Mouse (Mus musculus) CD8-positive naive resting alpha-beta T cell, adult 2 months (primary cell): ENCODE measurements around the gene Odf3.

ENCODE experiments used
- DNase-seq, 2 experiments: peaks; one replicate each; pipeline ENCODE4 v3.0.0; 2022; ENCODE audit warnings: low read depth in 2 of 2, low spot score in 2 of 2

Gene Odf3

DNA sequence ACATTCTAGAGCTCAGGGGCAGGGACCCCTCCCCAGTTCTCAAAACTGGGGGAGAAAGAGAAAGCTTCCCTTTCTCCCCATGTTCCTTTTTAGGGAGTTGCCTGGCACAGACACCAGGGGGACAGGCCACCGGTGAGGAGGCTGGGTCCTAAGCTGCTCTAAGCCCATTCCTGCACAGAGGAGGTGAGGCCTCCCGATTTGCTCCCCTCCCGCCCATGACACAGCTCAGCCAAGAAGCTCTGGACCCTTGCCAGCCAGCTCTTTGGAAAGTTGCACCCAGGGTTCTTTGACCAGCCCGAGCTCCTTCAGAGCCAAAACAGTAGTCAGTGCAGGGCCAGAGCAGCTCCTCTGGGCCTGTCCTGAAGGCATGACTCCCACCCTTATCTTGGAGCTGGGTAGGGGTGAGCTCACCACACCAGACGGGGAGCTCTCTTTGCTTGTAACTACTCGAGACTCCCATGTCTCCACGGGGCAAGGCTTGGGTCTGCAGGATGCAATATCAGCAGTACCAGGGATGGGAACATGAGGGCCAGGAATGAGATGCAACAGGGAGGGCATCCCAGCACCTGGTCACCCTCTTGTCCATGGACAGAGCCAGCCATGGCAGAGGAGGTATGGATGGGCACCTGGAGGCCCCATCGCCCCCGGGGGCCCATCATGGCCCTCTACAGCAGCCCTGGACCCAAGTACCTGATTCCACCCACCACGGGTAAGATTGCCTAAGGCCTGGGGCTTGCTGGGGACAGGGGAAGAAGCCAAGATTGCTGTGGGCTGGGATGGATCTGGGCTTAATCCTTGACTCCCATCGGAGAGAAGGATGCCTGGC is at the start of gene Odf3:
Gene Odf3 (plus strand): TSS at position 51 of the 826 bp plus-strand sequence.
- DNase-seq: no peak

DNA sequence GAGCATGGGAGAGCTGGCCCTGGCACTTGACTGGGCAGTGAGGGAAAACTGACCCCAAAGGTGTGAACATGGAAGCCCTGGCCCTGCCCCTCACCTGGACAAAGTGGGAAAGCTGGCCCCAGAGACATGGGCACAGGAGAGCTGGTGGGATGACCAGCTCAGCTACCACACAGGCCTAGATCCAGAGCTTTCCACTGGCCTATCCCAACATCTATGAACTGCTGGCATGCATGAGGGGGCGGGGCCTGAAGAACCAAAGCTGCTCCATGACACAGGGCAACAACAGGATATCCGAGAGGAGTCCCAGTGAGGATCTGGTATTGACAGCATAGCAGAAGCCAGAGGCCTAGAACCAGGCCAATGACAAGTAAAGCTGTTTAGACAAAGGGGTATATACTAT is 49.4 kb upstream of the Odf3 start:
- DNase-seq: no peak

DNA sequence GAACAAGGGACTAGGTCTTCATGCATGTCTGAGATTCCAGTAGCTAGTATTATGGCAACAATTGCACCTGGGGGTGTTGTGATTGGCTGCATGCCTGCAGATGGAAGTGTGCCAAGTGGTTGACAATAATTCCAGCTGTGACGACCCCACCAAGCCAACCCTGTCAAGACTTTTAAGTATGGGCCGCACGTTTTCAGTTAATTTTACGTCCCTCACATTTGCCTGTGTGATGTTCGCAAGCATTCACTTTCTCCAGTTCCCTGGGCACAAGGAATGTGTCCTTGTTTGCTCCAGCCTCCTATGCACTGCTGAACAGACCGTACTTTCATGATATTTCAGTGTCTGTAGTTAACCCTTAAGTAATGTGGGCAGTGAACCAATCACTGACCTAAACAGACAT is 45.0 kb upstream of the Odf3 start:
- no peak for DNase-seq

DNA sequence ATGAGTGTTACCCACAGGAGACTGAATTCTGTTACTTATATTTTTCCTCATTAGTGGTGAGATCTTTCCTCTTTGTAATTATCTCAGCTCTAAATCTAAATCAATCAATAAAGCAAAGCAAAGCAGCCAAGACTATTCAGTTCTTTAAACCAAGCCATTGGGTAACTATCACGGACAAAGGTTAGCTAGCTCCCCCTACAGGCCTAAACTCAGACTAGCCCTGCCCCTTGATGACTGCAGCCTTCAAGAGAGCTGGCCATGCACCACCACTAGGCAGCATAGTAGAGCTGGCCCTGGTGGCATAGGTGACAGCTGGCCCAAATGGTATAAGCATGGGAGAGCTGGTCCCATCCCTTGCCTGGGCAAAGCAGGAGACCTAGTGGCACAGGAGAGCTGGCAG is 41.9 kb upstream of the Odf3 start:
- peak in 1 of 2 experiments; percentile 31 for DNase-seq

GRCm38 (mm10) chr7:140810496-140810895 is 37.1 kb upstream of the Odf3 start:
- no peak for DNase-seq

GRCm38 (mm10) chr7:140811714-140812113 is 35.9 kb upstream of the Odf3 start:
- DNase-seq: no peak

DNA sequence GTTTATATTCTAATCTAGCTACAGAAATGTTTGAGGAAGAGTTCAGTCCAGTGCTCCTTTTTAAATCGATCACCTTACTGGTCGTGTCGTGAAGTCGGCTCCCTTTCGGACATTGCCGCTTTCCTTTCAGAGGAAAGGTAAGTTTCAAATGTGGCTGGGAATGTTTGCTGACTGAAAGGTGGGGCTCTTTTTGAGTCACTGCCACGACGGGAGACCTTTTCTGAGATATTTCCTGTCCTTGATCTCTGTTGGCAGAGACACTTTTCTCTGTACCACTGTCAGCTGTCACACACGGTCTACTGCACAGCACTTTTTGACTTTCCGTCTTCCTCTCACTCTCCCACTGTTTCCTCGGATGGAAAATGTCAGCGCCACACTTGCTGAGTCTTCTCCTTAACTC is 34.8 kb upstream of the Odf3 start:
- no peak for DNase-seq

DNA sequence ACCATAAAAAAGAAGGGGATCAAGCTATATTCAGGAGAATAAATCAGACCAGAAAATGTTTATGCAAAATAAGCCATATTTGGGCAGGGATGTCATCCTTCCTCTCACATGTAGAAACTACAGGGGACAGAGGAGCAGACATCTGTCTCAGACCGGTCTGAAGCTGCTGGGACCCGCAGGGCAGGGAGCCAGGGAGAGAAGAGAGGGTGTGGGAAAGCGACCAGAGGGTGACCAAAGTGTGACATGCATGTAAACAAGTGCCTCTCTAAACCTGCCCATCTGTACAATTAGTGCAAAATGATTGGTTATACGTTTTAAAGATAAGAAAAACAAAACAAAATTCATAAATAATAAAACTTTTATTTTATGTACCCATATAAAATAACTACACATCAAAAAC is 27.4 kb upstream of the Odf3 start:
- DNase-seq: no peak

DNA sequence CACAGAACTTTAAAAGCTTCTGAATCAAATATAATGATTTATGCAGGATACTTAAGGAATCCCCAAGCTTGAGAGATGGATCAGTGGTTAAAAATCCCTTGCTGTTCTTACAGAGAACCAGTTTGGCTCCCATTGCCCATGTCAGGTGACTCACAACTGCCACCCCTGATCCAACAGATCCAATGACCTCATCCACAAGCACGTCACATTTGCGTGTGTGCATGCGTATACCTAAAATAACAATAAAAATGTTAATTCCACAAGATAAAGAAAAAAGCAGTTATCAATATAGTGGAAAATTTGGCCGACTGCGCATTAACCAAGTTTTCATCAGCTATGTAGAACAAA is 26.3 kb upstream of the Odf3 start:
- DNase-seq: no peak

DNA sequence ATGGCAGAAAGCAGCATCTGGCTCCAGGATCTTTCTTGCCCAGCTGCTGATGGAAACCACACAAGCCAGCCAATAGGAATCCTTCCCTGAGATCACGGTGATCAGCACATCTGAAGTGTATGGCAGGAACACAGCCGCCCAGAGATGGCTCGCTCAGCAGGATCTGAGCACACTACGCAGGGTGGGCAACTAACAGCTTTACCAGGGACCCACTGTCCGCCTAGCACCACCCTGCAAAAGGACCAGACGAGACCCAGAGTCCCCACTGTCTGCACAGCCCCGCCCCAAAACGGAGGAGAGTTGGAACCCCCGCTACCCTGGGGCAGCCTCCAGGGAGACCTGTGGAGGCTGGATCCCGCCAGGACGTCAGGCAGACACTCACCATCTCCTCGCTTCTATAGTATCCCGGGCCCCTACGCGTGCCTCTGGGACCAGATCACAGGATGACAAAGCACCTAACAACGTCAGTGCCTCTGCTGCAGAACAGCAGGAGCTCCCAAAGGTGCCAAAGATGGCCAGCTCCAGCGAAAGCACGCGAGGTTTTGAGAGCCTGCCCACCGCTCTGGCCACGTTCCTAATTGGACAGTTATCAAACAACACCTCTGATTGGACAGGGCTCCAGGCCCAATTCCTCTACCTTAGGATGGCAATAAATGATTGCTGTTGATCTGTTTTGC is 25.8 kb upstream of the Odf3 start, which contains the start of gene Zfp941:
Gene Zfp941 (minus strand): TSS at position 526 of the 677 bp plus-strand sequence.
- DNase-seq: no peak

GRCm38 (mm10) chr7:140822731-140823130 is 24.9 kb upstream of the Odf3 start:
- DNase-seq: no peak

DNA sequence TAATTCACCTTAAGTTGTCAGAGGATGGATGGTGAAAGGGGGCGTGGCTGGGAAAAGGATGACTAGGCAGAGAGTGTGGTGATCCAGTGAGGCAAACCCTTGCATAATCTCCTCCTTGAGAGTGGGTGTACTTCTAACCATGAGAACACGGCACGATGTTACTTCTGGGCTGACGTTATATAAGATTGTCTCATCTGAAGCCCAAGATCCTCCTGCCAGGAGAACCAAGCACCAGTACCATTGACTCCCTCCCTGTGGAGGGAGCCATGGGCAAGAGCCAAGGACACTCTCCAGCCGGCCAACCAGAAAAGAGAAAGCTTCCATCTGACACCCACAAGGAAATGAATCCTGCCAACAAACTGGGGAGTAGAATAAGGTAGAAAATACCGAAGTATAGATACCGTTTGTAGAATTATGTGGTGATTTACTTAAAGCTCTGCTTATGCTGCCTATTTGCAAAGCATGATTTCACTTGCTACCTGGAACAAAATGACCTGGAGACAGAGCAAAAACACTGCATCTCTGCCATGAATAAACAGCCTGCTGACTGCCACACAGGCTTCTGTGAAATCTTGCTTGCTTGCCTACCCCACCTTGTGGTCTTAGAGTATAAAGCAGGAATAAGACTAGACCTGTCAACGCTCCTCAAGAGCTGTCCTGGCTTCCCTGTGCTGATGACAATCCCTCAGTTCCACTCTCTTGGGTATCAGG is 19.3 kb upstream of the Odf3 start:
- no peak for DNase-seq

GRCm38 (mm10) chr7:140831447-140831846 is 16.2 kb upstream of the Odf3 start:
- no peak for DNase-seq

- no peak for DNase-seq
Observed at GRCm38 (mm10) chr7:140833341-140833740, 14.3 kb upstream of the Odf3 start.

- no peak for DNase-seq
Observed at GRCm38 (mm10) chr7:140834968-140835757, 12.4 kb upstream of the Odf3 start, which contains the start of gene Urah. Gene Urah (plus strand): TSS chr7:140835018.

- no peak for DNase-seq
Observed at GRCm38 (mm10) chr7:140835758-140836087, 11.9 kb upstream of the Odf3 start.

DNA sequence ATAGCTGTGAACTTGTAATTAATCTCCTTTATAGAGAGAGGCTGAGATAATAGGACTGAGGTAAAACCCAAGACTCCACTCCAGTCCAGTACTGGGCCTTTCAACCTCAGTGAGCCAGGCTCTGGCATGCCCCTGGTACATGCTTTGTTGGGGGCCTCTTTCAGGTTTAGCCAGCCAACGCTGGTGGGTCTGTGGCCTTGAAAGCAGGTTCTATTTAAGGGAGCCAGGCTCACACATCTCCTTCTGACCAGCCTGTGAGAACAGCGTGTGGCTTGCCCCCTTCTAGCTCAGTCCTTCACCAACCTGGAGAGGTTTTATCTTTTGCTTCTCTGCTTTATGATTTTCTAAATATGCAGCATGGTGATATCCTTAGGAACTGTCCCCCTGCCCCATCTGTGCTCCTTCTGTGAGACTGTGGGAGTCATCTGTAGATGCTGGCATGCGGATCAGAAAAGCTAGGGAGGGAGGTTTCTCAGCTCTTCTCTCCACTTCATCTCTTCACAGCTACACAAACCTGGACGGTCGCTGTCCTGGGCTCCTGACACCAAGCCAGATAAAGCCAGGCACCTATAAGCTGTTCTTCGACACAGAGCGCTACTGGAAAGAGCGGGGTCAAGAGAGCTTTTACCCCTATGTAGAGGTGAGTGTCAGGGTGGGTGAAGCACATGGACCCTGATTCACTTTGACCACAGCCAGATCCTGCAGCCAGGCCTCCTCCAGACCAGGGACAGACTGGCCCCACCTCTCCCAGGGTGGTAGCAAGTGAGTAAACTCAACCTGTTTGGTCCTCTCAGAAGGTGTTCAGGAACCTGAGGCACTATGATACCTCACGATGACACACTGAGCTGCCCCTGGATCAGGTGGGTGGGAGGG is 11.1 kb upstream of the Odf3 start:
- DNase-seq: no peak

GRCm38 (mm10) chr7:140839556-140839955 is 8.0 kb upstream of the Odf3 start:
- no peak for DNase-seq

- no peak for DNase-seq
Observed at GRCm38 (mm10) chr7:140840750-140841735, 6.6 kb upstream of the Odf3 start.
